Mouse (Mus musculus) layer of hippocampus, adult 6 months (tissue): ENCODE data around the gene Slc38a1. TPM values are rescaled to one million over a fixed set of nuclear protein-coding genes. Genes with fewer than 3 reads are reported as not detected.

Experiments
- long read RNA-seq, 2 experiments: library from polyadenylated mRNA; unstranded; transcript quantifications; one replicate each; pipeline ENCODE4 v2.0.0; 2019 to 2020
- polyA plus RNA-seq: library from polyadenylated mRNA; unstranded; fragments of <200 nt; fragmentation: Nextera tagmentation; gene quantifications from 2 replicates; pipeline ENCODE4 v1.2.3, GENCODE M21; 2021

Slc38a1 gene
- 53.9 and 56.3 TPM in 2 replicates for polyA plus RNA-seq
- long read RNA-seq, experiment 1, full-length matches to known transcripts, result 180 of 238 reads
- long read RNA-seq, experiment 1, partial matches to known transcripts, result 35 of 238 reads
- long read RNA-seq, experiment 1, other reads (novel, unspliced or antisense), result 23 of 238 reads
- long read RNA-seq, experiment 2, full-length matches to known transcripts, result 630 of 765 reads
- long read RNA-seq, experiment 2, partial matches to known transcripts, result 20 of 765 reads
- long read RNA-seq, experiment 2, other reads (novel, unspliced or antisense), result 115 of 765 reads

GRCm38 (mm10) chr15:96642436-96643405, at the start of gene Slc38a1:
Gene Slc38a1, minus strand, starts transcription at chr15:96642913.

Other genes with a start within 250 kb of the Slc38a1 start
- 19.3 and 19.7 TPM in 2 replicates for gene Scaf11, start 182.1 kb downstream of the Slc38a1 start, polyA plus RNA-seq
- 14.4 and 14.8 TPM in 2 replicates for gene Slc38a2, start 56.8 kb upstream of the Slc38a1 start, polyA plus RNA-seq